Mouse (Mus musculus): ENCODE results near the gene Naalad2.

DNA sequence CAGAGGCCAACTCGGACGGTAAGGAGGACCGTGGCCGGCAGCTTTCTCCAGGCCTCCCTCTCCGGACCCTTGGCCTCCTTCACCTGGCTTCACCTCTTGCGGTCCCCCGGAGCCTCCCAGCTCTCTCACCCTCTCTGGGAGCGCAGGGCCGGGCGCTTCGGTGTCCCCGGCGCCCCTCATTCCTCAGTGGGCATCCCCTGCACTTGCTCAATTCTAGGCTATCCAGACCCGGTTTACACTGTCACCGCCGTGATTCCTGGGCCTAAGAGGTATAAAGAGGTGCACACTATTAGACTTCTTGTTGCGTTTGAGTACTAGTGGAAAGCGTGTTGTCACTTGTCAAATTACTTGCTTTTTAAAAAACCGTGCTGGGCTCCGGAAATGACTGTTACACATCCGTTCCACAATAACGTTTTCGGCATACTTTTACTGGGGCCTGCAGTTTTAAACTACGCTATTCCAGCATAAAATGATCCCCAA lies 110.3 kb downstream of the Naalad2 start:
- no peak for TF ChIP-seq CTCF (IDR thresholded peaks at IDR 0.05; ENCODE audit: control insufficient read depth, insufficient read depth, insufficient read length)
- no peak for TF ChIP-seq USF1 (IDR thresholded peaks at IDR 0.05; ENCODE audit: low read depth)
- no peak for TF ChIP-seq MAX (IDR thresholded peaks at IDR 0.05)
- no peak for TF ChIP-seq MYOD1 (IDR thresholded peaks at IDR 0.05; ENCODE audit: control insufficient read depth, insufficient read length, low read depth)
- no peak for TF ChIP-seq FOSL1 (IDR thresholded peaks at IDR 0.05; ENCODE audit: insufficient read depth, low read length, poor library complexity, severe bottlenecking)
- no peak for TF ChIP-seq MYOG (IDR thresholded peaks at IDR 0.05; ENCODE audit: control insufficient read depth, extremely low read depth, insufficient read length)
